Mouse (Mus musculus): ENCODE measurements around the gene Errfi1. TPM values are rescaled to one million over a fixed set of nuclear protein-coding genes. Genes with fewer than 3 reads are reported as not detected.
"Not testable (repeated sequence)": the region's sequence is repeated elsewhere in the genome, so short reads cannot be mapped to it uniquely, and the experiment has no call there.

The Errfi1 gene
- polyA plus RNA-seq, 1 experiment from 2014 or later = 20.3 TPM

- WGBS = 73% methylated on average over 4 of the region's 4 CpGs
- not testable (repeated sequence) for H3K9ac ChIP-seq (ENCODE audit: low read length); ATAC-seq (replicated peaks; ENCODE audit: low FRiP score)
These were observed 20.7 kb downstream of the Errfi1 start for GRCm38 (mm10) chr4:150874416-150874815.

GRCm38 (mm10) chr4:150875393-150875792, 21.7 kb downstream of the Errfi1 start:
- H3K9ac ChIP-seq (ENCODE audit: low read length) = no peak overlapping the region
- no peak overlapping the region for H3K4me2 ChIP-seq (ENCODE audit: low read depth, low read length, severe bottlenecking)
- peaks cover 17% of the 10 kb centered on the region; the same call in 1 of the 2 replicates for H3K9me3 ChIP-seq (ENCODE audit: control insufficient read depth, low read length)
- H3K36me3 ChIP-seq (ENCODE audit: control insufficient read depth, insufficient read depth, low read length) = no peaks in the 10 kb centered on the region
- H3K27ac ChIP-seq (ENCODE audit: low read depth, low read length) = no peak overlapping the region
- 90% methylated on average over 10 of the region's 10 CpGs for WGBS
- no peak for ATAC-seq (replicated peaks; ENCODE audit: low FRiP score)
- 0 out of 2 replicates have a peak, but pooled peaks cover 2% of the 10 kb centered on the region for H3K4me1 ChIP-seq (replicated peaks; ENCODE audit: control insufficient read depth, insufficient read depth, low read length)
- DNase-seq (ENCODE audit: low spot score) = no peak
- H3K4me3 ChIP-seq (ENCODE audit: low read depth, low read length) = no peak overlapping the region
- no peaks in the 10 kb centered on the region for H3K27me3 ChIP-seq (ENCODE audit: control insufficient read depth, insufficient read depth, low read length)

More at GRCm38 (mm10) chr4:150874416-150874815, 20.7 kb downstream of the Errfi1 start:
- H3K9me3 ChIP-seq (ENCODE audit: control insufficient read depth, low read length) = peaks cover 12% of the 10 kb centered on the region; the same call in 1 of the 2 replicates
- H3K36me3 ChIP-seq (ENCODE audit: control insufficient read depth, insufficient read depth, low read length); H3K27me3 ChIP-seq (ENCODE audit: control insufficient read depth, insufficient read depth, low read length); H3K27ac ChIP-seq (ENCODE audit: low read depth, low read length); H3K4me1 ChIP-seq (replicated peaks; ENCODE audit: control insufficient read depth, insufficient read depth, low read length); H3K4me2 ChIP-seq (ENCODE audit: low read depth, low read length, severe bottlenecking); H3K4me3 ChIP-seq (ENCODE audit: low read depth, low read length); DNase-seq (ENCODE audit: low spot score): not testable (repeated sequence)

- H3K9me3 ChIP-seq (ENCODE audit: control insufficient read depth, low read length) = peaks cover 17% of the 10 kb centered on the region; the same call in 1 of the 2 replicates
- DNase-seq (ENCODE audit: low spot score) = no peak
- WGBS = 95% methylated on average over 22 of the region's 22 CpGs
- ATAC-seq (replicated peaks; ENCODE audit: low FRiP score) = no peak
- no peak overlapping the region for H3K4me2 ChIP-seq (ENCODE audit: low read depth, low read length, severe bottlenecking)
- no peak overlapping the region for H3K27ac ChIP-seq (ENCODE audit: low read depth, low read length)
- H3K9ac ChIP-seq (ENCODE audit: low read length) = no peak overlapping the region
- no peak overlapping the region for H3K4me3 ChIP-seq (ENCODE audit: low read depth, low read length)
- no peaks in the 10 kb centered on the region for H3K27me3 ChIP-seq (ENCODE audit: control insufficient read depth, insufficient read depth, low read length)
- H3K4me1 ChIP-seq (replicated peaks; ENCODE audit: control insufficient read depth, insufficient read depth, low read length) = no peaks in the 10 kb centered on the region
- H3K36me3 ChIP-seq (ENCODE audit: control insufficient read depth, insufficient read depth, low read length) = no peaks in the 10 kb centered on the region
These were observed 25.9 kb downstream of the Errfi1 start for GRCm38 (mm10) chr4:150879631-150880030.

GRCm38 (mm10) chr4:150880364-150880763, 26.6 kb downstream of the Errfi1 start:
- no peaks in the 10 kb centered on the region for H3K27me3 ChIP-seq (ENCODE audit: control insufficient read depth, insufficient read depth, low read length)

GRCm38 (mm10) chr4:150882632-150883031, 28.9 kb downstream of the Errfi1 start:
- peaks cover 17% of the 10 kb centered on the region; the same call in 1 of the 2 replicates for H3K9me3 ChIP-seq (ENCODE audit: control insufficient read depth, low read length)
- no peaks in the 10 kb centered on the region for H3K4me1 ChIP-seq (replicated peaks; ENCODE audit: control insufficient read depth, insufficient read depth, low read length)
- H3K36me3 ChIP-seq (ENCODE audit: control insufficient read depth, insufficient read depth, low read length) = no peaks in the 10 kb centered on the region
- WGBS = 89% methylated on average over 5 of the region's 5 CpGs
- no peak overlapping the region for H3K27ac ChIP-seq (ENCODE audit: low read depth, low read length)
- no peak overlapping the region for H3K4me3 ChIP-seq (ENCODE audit: low read depth, low read length)
- ATAC-seq (replicated peaks; ENCODE audit: low FRiP score) (no peak), DNase-seq (ENCODE audit: low spot score) (no peak)
- no peak overlapping the region for H3K9ac ChIP-seq (ENCODE audit: low read length)
- H3K4me2 ChIP-seq (ENCODE audit: low read depth, low read length, severe bottlenecking) = no peak overlapping the region
- H3K27me3 ChIP-seq (ENCODE audit: control insufficient read depth, insufficient read depth, low read length) = no peaks in the 10 kb centered on the region

More at GRCm38 (mm10) chr4:150880364-150880763, 26.6 kb downstream of the Errfi1 start:
- ATAC-seq (replicated peaks; ENCODE audit: low FRiP score) (no peak), DNase-seq (ENCODE audit: low spot score) (no peak)
- Histone ChIP-seq H3K4me3 (ENCODE audit: low read depth, low read length) (no peak overlapping the region), H3K4me1 (replicated peaks; ENCODE audit: control insufficient read depth, insufficient read depth, low read length) (no peaks in the 10 kb centered on the region), H3K27ac (ENCODE audit: low read depth, low read length) (no peak overlapping the region), H3K9ac (ENCODE audit: low read length) (no peak overlapping the region), H3K4me2 (ENCODE audit: low read depth, low read length, severe bottlenecking) (no peak overlapping the region), H3K36me3 (ENCODE audit: control insufficient read depth, insufficient read depth, low read length) (no peaks in the 10 kb centered on the region), H3K9me3 (ENCODE audit: control insufficient read depth, low read length) (peaks cover 17% of the 10 kb centered on the region; the same call in 1 of the 2 replicates)
- 87% methylated on average over 5 of the region's 5 CpGs for WGBS

- Histone ChIP-seq H3K36me3 (ENCODE audit: control insufficient read depth, insufficient read depth, low read length) (no peaks in the 10 kb centered on the region), H3K27ac (ENCODE audit: low read depth, low read length) (no peak overlapping the region), H3K9me3 (ENCODE audit: control insufficient read depth, low read length) (no peaks in the 10 kb centered on the region), H3K4me1 (replicated peaks; ENCODE audit: control insufficient read depth, insufficient read depth, low read length) (no peaks in the 10 kb centered on the region), H3K27me3 (ENCODE audit: control insufficient read depth, insufficient read depth, low read length) (no peaks in the 10 kb centered on the region), H3K4me2 (ENCODE audit: low read depth, low read length, severe bottlenecking) (no peak overlapping the region), H3K9ac (ENCODE audit: low read length) (no peak overlapping the region), H3K4me3 (ENCODE audit: low read depth, low read length) (no peak overlapping the region)
- WGBS = 83% methylated on average over 5 of the region's 5 CpGs
- ATAC-seq (replicated peaks; ENCODE audit: low FRiP score) = no peak
- DNase-seq (ENCODE audit: low spot score) = no peak
These were observed 34.2 kb downstream of the Errfi1 start for GRCm38 (mm10) chr4:150887903-150888302.

- Histone ChIP-seq H3K36me3 (ENCODE audit: control insufficient read depth, insufficient read depth, low read length) (no peaks in the 10 kb centered on the region), H3K4me1 (replicated peaks; ENCODE audit: control insufficient read depth, insufficient read depth, low read length) (no peaks in the 10 kb centered on the region), H3K4me2 (ENCODE audit: low read depth, low read length, severe bottlenecking) (no peak overlapping the region), H3K27me3 (ENCODE audit: control insufficient read depth, insufficient read depth, low read length) (no peaks in the 10 kb centered on the region), H3K9ac (ENCODE audit: low read length) (no peak overlapping the region), H3K27ac (ENCODE audit: low read depth, low read length) (no peak overlapping the region), H3K4me3 (ENCODE audit: low read depth, low read length) (no peak overlapping the region), H3K9me3 (ENCODE audit: control insufficient read depth, low read length) (no peaks in the 10 kb centered on the region)
- DNase-seq (ENCODE audit: low spot score) (no peak), ATAC-seq (replicated peaks; ENCODE audit: low FRiP score) (no peak)
- WGBS = 79% methylated on average over 4 of the region's 4 CpGs
These were observed 34.8 kb downstream of the Errfi1 start for GRCm38 (mm10) chr4:150888492-150888891.

GRCm38 (mm10) chr4:150889273-150889954, 35.7 kb downstream of the Errfi1 start:
- WGBS = 50% methylated on average over 20 of the region's 20 CpGs
- H3K9me3 ChIP-seq (ENCODE audit: control insufficient read depth, low read length) = no peaks in the 10 kb centered on the region
- no peaks in the 10 kb centered on the region for H3K4me1 ChIP-seq (replicated peaks; ENCODE audit: control insufficient read depth, insufficient read depth, low read length)
- no peaks in the 10 kb centered on the region for H3K36me3 ChIP-seq (ENCODE audit: control insufficient read depth, insufficient read depth, low read length)
- H3K4me2 ChIP-seq (ENCODE audit: low read depth, low read length, severe bottlenecking) = no peak overlapping the region
- no peak for DNase-seq (ENCODE audit: low spot score)
- no peak for ATAC-seq (replicated peaks; ENCODE audit: low FRiP score)
- H3K9ac ChIP-seq (ENCODE audit: low read length) = no peak overlapping the region
- no peaks in the 10 kb centered on the region for H3K27me3 ChIP-seq (ENCODE audit: control insufficient read depth, insufficient read depth, low read length)
- no peak overlapping the region for H3K4me3 ChIP-seq (ENCODE audit: low read depth, low read length)
- H3K27ac ChIP-seq (ENCODE audit: low read depth, low read length) = no peak overlapping the region

GRCm38 (mm10) chr4:150889955-150890315, 36.2 kb downstream of the Errfi1 start:
- DNase-seq (ENCODE audit: low spot score) (no peak), ATAC-seq (replicated peaks; ENCODE audit: low FRiP score) (no peak)
- Histone ChIP-seq H3K36me3 (ENCODE audit: control insufficient read depth, insufficient read depth, low read length) (no peaks in the 10 kb centered on the region), H3K9ac (ENCODE audit: low read length) (no peak overlapping the region), H3K27me3 (ENCODE audit: control insufficient read depth, insufficient read depth, low read length) (no peaks in the 10 kb centered on the region), H3K4me1 (replicated peaks; ENCODE audit: control insufficient read depth, insufficient read depth, low read length) (no peaks in the 10 kb centered on the region), H3K4me3 (ENCODE audit: low read depth, low read length) (no peak overlapping the region), H3K4me2 (ENCODE audit: low read depth, low read length, severe bottlenecking) (no peak overlapping the region), H3K9me3 (ENCODE audit: control insufficient read depth, low read length) (no peaks in the 10 kb centered on the region), H3K27ac (ENCODE audit: low read depth, low read length) (no peak overlapping the region)
- WGBS = 75% methylated on average over 13 of the region's 13 CpGs
